Mouse (Mus musculus): Measurements from ENCODE around the gene Sh3rf3.

Sh3rf3 gene

DNA sequence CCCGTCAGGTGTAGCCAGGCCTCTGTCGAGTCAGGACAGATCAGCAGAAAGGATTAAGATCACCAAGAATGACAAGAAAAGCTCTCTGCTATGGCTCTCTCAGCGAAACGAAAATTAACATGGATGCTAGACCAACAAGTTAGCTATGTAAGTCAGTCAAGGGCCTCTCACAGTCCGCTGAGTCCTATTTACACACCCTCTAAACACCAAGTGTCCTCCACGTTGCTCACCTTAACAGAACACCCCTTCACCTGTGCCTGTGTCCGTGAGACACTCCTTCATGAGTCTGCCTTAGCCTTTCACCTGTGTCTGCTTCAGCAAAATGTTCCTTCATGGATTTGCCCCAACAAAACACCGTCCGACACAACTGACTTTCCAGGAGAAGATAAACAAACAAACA lies 300.2 kb downstream of the Sh3rf3 start:
- no peak for DNase-seq

GRCm38 (mm10) chr10:59114535-59115291 lies 301.6 kb downstream of the Sh3rf3 start:
- DNase-seq: peak; percentile 71

DNA sequence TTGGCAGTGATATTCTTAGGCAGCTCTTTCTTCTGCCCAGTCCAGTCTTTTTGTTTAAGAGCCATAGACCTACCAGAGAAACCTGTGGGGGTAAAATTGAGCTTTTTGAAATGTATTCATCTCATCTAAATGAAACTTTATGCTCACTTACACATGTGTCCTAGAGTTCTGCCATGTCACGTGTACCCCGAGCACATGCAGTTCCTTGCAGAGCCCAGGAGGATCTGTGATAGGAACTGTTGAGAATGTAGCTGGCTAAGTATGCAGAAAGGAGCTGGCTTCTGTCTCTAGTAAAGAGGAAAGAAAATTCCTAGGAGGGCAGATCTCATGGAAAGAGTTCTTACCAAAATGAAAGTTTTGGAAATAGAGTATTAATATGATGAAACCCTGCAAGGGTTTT lies 302.5 kb downstream of the Sh3rf3 start:
- no peak for DNase-seq

DNA sequence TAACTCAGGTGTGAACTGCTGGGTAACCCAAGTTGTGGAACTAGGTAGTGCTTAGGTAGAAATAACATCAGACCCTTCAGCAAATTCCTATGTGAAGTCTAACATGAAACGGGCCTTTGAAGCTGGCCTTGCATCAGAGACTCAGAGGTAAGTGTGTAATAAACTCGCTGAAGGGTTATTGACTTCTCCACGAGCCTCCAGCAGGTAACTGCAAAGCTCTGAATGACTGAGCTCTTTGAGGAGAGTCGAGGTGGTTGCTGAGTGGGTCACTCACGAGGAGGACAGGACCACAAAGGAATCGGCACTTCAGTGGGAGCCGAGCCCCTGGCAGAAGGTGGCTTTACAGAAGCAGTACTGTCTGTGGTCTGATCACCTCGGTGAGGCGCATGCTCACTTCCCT lies 303.2 kb downstream of the Sh3rf3 start:
- DNase-seq: no peak

DNA sequence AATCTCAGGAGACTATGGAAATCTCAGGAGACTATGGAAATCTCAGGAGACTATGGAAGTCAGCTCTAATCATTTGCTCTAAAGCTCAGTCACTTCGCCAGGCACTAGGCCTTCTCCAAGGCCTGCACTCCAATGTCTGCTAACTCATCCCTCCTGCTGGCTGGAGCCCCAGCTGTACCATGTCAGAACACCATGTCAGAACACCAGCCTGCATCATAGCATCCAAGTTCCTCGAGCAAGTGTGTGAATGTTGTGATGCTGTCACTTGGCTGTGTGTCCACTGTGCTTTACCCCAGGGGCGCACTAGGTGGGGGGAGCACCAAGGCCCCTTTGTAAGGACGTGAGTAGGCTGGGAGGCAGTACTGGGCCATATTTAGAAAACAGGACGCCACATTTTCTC lies 304.4 kb downstream of the Sh3rf3 start:
- DNase-seq: no peak

DNA sequence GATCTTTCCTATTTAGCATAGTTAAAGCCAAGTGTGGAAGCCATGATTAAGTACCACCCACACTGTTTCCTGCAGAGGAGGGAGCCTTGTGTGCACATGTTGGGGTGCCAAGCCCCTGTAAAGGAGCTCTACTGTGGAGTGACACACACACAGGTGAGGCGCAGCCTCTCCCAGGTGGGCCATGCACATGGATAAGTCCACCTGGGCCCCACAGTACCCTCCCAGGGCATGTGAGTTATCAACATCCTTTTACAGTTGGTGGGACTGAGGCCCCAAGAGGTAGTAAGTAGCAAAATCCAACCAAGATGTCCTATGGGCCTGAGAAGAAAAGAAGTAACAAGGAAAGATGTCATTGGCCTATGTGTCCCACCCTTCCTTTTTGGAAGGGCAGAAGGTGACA lies 305.8 kb downstream of the Sh3rf3 start:
- no peak for DNase-seq

- DNase-seq: no peak
These were observed 306.7 kb downstream of the Sh3rf3 start for GRCm38 (mm10) chr10:59119811-59120210.

DNA sequence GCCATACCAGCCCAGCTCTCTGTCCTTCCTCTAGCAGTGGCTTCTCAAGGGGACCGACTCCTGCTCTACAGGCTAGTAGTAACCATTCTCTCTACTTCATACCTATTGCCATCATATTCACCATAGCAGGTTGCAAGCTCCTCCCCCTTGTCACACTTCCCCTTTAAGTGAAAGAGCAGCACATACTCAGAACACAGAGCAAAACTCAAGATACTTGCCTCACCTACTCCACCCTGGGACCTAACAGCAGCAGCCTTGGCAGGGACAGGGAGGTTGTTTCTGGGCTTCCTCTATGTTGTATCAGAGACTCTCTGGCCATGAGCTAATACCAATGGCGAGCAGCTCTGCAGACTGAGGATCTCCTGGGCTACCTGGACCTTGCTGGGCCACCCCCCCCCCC lies 312.3 kb downstream of the Sh3rf3 start:
- DNase-seq: no peak

GRCm38 (mm10) chr10:59127637-59128036 lies 314.5 kb downstream of the Sh3rf3 start:
- DNase-seq: no peak

DNA sequence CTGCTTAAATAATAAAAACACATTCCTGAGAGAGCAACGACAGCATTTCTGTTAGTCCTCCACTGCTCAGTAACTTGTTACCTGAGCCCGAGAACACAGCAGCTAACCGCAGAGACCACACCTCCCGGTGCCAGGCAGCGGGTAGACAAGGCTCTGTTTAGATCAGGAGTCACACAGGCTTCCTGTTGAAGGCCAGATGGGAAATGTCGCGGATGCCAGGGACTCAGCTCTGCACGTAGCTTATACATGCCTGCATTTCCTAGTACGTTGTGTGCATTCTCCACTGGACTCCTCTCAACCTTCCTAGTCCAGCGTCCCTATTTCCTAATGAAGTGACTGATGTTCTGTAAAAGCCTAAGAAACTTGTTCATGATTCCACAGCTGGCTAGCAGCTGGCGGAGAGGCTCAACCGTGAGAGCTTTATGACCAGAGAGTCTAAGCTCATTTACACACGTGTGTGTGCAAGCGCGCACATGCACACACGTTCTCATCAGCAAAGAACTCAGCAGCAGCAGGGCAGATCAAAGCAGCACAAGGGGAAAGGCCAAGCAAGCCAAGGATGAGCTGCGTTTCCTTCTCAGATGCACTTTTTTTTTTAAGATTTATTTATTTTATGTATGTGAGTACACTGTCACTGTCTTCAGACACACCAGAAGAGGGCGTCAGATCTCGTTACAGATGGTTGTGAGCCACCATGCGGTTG lies 318.9 kb downstream of the Sh3rf3 start:
- no peak for DNase-seq

GRCm38 (mm10) chr10:59133478-59134009 lies 320.4 kb downstream of the Sh3rf3 start:
- DNase-seq: no peak

DNA sequence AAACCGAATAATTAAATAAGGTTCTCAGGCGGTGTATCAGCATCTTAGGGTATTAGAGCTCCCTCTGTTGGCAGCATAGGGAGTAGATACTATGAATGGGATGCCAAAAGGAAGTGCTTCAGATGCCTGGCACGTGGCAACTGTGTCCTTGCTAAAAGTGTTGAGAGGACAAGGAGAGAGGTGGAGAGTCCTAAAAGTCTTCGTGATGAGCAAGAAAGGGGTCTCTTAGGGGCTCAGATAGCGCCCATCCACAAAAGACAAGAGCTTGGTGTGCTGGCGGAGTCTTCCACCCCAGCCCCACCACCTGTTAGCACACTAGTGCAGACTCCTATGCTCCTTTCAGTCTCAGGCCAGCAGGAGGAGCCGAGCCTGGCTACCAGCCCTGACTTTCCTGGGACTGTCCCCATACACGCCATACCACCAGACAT lies 336.8 kb downstream of the Sh3rf3 start:
- DNase-seq: no peak

DNA sequence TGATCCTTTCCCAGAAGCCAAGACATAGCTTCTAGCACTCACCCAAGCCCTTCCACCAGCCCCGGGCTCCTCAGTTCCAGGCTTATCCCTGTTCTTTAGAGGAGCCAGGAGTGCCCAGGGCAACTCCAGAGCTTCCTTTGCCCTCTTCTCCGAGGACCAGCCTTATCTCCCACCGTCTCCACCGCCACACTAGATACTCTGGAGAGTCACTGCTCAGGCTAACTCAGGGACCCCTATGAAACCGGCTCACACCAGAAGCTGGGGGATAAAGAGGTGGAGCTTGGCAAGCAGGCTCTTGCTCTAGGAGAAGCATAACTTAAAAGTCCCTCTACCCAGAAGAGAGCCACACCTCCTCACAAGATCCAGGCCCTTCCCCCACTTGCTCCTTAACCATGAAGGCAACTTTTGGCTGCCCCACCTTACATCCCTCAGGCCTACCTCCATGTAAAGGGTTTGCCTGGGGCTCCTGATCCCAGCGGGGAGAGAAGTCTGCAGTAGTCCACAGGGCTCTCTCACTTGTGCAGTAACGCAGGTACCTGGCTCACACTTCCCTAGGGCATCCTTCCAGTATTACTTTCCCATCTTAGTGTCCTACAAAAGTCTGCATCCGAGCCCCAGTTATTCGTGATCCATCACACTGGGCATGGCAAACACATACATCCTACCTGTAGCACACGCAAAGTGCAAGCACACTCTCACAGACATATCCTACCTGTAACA lies 337.9 kb downstream of the Sh3rf3 start:
- DNase-seq: no peak

DNA sequence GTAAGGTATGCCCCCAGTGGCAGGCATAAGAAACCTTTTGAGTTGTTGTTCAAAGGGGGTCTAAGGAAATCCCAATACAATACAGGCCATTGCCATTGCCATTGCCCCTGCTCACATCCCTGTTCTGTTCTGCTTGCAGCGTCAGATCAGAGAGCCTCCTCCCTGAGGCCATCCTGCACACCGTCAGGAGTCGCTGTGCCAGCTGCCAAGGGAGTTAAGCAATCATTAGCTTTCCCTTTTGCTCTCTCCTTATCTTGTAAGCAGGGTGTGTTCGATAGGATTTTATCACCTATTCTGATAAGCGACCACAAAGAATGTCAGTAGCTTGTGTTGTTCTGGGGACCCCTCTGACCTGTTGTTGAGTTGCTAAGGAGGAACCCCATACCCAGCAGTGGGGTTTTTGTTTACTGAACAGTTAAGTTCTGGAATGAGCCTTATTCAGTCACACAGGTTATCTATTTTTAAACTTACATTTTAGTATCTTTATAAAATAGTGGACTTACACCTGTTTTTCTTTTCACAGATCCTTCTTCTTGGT lies 339.5 kb downstream of the Sh3rf3 start:
- DNase-seq: no peak

DNA sequence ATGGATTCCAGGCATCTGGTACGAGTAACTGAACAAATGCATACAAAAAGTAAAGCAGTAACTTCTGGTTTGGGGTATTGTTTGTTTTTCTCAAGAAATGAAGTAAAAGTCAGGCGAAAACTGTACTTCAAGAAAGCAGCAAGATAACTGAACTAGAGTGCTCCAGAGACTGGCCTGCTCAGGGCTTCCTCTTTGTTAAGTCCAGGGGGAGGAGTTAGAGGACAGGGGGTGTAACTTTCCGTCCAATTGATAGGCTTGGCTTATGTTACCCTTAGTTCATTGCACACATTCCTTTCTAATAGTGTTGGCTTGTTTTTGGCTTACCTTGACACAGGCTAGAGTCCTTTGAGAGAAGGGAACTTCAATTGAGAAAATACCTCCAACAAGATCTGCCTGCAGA lies 345.5 kb downstream of the Sh3rf3 start:
- no peak for DNase-seq

- no peak for DNase-seq
These were observed 349.2 kb downstream of the Sh3rf3 start for GRCm38 (mm10) chr10:59162185-59162897.

- DNase-seq: peak; percentile 32
These were observed 353.2 kb downstream of the Sh3rf3 start for GRCm38 (mm10) chr10:59166104-59166944.

GRCm38 (mm10) chr10:59171042-59171441 lies 357.9 kb downstream of the Sh3rf3 start:
- DNase-seq: no peak

GRCm38 (mm10) chr10:59172539-59172938 lies 359.4 kb downstream of the Sh3rf3 start:
- no peak for DNase-seq

- no peak for DNase-seq
These were observed 366.5 kb downstream of the Sh3rf3 start for GRCm38 (mm10) chr10:59179620-59180019.

DNA sequence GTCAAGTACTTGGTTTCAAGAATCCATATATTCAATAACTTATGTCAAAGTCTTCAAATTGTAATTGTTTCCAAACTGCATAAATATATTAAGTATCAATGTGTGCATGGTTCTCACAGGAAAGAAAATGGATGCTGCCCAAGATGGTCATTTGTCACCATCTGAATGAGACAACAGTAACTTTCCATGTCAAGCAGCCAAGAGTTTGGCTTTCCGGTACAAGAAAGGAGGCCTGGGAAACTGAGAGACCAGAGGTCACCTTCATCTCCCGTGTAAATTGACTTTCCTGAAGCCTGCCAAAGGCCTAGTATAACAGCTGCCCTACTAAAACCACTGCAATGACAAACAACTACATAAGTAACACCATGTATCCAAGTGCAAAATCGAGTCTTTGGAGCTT lies 369.1 kb downstream of the Sh3rf3 start:
- DNase-seq: no peak

Measured in right cerebral cortex, postnatal 14 days (tissue).